Mouse (Mus musculus): Measurements from ENCODE around the gene Arl6ip4.

DNA sequence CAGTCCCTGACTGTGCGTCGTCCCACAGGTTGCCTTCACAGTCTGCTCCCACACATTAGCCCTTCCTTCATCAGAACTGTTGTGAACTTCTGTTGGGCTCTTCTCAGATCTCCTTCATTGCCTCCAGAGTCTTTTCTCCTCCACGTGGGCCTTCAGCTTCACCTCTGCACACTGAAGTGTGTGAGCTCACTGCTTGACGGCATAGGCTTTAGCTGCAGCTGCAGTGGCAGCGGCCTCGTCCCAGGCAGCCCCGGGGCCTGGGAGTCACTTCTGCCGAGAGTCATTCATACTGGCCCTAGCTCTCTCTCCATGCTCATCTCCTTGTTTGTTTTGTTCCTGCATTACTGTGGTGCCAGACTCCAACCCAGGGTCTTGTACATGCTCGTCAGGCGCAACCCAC lies 51.7 kb downstream of the Arl6ip4 start:
- TF ChIP-seq MYC (IDR thresholded peaks at IDR 0.05; ENCODE audit: low read depth, low read length) (no peak), POLR2A (IDR thresholded peaks at IDR 0.05; ENCODE audit: control insufficient read depth in 1 of 2, insufficient read depth in 1 of 2, low read depth in 1 of 2, low read length in 2 of 2, poor library complexity in 1 of 2) (no peak), ZC3H11A (IDR thresholded peaks at IDR 0.05; ENCODE audit: low read depth, low read length) (no peak), TCF12 (IDR thresholded peaks at IDR 0.05; ENCODE audit: low read depth, low read length) (no peak), NRF1 (IDR thresholded peaks at IDR 0.05; ENCODE audit: insufficient read depth, low read depth, low read length, poor library complexity, severe bottlenecking) (no peak), UBTF (IDR thresholded peaks at IDR 0.05; ENCODE audit: borderline replicate concordance, insufficient read depth, low read depth, low read length) (no peak), POLR2AphosphoS2 (IDR thresholded peaks at IDR 0.05; ENCODE audit: low read length) (no peak)

Measured in MEL (cell line).